Mouse (Mus musculus) embryonic fibroblast, embryonic 13.5 days (primary cell): ENCODE measurements around the gene Fkbp9.

ENCODE experiments used
- CTCF ChIP-seq: IDR thresholded peaks from 2 replicates; pipeline ENCODE4 v1.5.1; 2011; ENCODE audit warnings: mild to moderate bottlenecking, control low read depth, low read length, moderate library complexity, borderline replicate concordance; ENCODE audit not compliant: insufficient read depth
- POLR2A ChIP-seq: IDR thresholded peaks from 2 replicates; pipeline ENCODE4 v1.6.1; 2011; ENCODE audit warnings: low read depth, mild to moderate bottlenecking, control low read depth, low read length, moderate library complexity

DNA sequence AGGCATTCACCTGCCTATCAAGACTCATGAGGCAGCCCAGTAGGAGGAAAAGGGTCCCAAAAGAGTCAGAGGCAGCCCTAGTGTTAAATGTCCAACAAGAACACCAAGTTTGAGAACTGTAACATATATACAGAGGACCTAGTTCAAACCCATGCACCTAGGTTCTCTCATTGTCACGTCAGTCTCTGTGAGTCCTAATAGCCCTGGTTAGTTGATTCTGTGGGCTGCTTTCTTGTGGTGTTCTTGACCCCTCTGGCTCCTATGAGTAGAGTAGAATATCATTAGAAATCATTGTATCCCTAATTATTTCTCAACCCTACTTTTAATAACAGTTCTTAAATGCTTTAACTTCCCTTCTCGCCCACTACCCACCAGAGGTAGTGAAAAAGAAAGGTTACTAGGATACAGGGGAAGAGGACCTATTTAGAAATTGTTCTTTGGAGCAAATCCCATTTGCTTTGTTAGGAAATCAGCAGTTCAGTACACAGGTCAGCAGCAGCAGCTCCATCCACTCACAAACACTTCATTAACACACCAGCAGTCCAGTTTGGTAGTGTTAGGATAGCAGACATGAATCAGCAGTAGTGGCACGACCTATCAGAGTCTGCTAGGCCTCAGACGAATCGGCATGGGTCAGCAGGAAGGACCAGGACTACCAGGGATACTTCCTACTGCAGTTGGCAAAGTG is 13.3 kb upstream of the Fkbp9 start:
- TF ChIP-seq POLR2A (no peak), CTCF (no peak)
